8 mouse cellular contexts compared by ENCODE assay signal in genomic region chr2:27887461-27888264, GRCm38 (mm10). TPM values are rescaled to one million over a fixed set of nuclear protein-coding genes. Genes with fewer than 3 reads are reported as not detected.
A peak's percentile ranks its signal among the peaks of the same experiment; 100 is the strongest.
DNase-seq lines count a peak whose midpoint lies in the region; ATAC-seq lines count a peak whose summit lies in the region.

No protein-coding gene starts in this region.

- peak overlapping the region; percentile 76 for H3K4me2 ChIP-seq in liver, embryonic 11.5 days
- H3K4me2 ChIP-seq in stomach, embryonic 14.5 days (replicated peaks; ENCODE audit: low read depth, low read length): peak overlapping the region; percentile 89

- peaks cover 53% of the 10 kb centered on the region for H3K4me1 ChIP-seq in embryonic facial prominence, embryonic 10.5 days
- H3K4me1 ChIP-seq in liver, embryonic 11.5 days (replicated peaks; ENCODE audit: control insufficient read depth, insufficient read depth, low read length): peaks cover 5% of the 10 kb centered on the region
- peaks cover 36% of the 10 kb centered on the region for H3K4me1 ChIP-seq in stomach, embryonic 14.5 days (ENCODE audit: control insufficient read depth, insufficient read depth, low read length)

- H3K4me3 ChIP-seq in embryonic facial prominence, embryonic 10.5 days: peak overlapping the region; percentile 80
- peak overlapping the region; percentile 60 for H3K4me3 ChIP-seq in liver, embryonic 11.5 days (ENCODE audit: low read depth, low read length)
- peak overlapping the region; percentile 86 for H3K4me3 ChIP-seq in stomach, embryonic 14.5 days (ENCODE audit: low read depth, low read length)

- H3K36me3 ChIP-seq in embryonic facial prominence, embryonic 10.5 days (replicated peaks): no peaks in the 10 kb centered on the region
- H3K36me3 ChIP-seq in liver, embryonic 11.5 days (ENCODE audit: control insufficient read depth, insufficient read depth, low read length): no peaks in the 10 kb centered on the region
- no peaks in the 10 kb centered on the region for H3K36me3 ChIP-seq in stomach, embryonic 14.5 days (ENCODE audit: control insufficient read depth, insufficient read depth, low read length)

- DNase-seq in NIH3T3 (ENCODE audit: low read depth): peak; percentile 78
- peak; percentile 24 for DNase-seq in embryonic facial prominence, embryonic 10.5 days (ENCODE audit: low spot score)
- DNase-seq in heart, postnatal 4 days: peak; percentile 53
- DNase-seq in liver, embryonic 11.5 days (ENCODE audit: low spot score): no peak
- no peak for DNase-seq in spleen, adult 18-20 months
- no peak for DNase-seq in left cerebral cortex, adult 18-20 months (ENCODE audit: low spot score in 2 of 2)
- no peak for DNase-seq in thymus, postnatal 14 days

- no peaks in the 10 kb centered on the region for H3K9me3 ChIP-seq in embryonic facial prominence, embryonic 10.5 days
- no peaks in the 10 kb centered on the region for H3K9me3 ChIP-seq in liver, embryonic 11.5 days (ENCODE audit: control insufficient read depth, low read length)
- no peaks in the 10 kb centered on the region for H3K9me3 ChIP-seq in stomach, embryonic 14.5 days (ENCODE audit: control insufficient read depth, low read depth, low read length)

- WGBS in embryonic facial prominence, embryonic 10.5 days: 18% methylated on average over 11 of the region's 11 CpGs
- 32% methylated on average over 11 of the region's 11 CpGs for WGBS in liver, embryonic 11.5 days
- 18% methylated on average over 11 of the region's 11 CpGs for WGBS in stomach, embryonic 14.5 days

- H3K27ac ChIP-seq in embryonic facial prominence, embryonic 10.5 days (replicated peaks): peak overlapping the region; percentile 90
- H3K27ac ChIP-seq in liver, embryonic 11.5 days (ENCODE audit: low read depth, low read length): no peak overlapping the region
- peak overlapping the region; percentile 94 for H3K27ac ChIP-seq in stomach, embryonic 14.5 days (ENCODE audit: low read length)

- peaks cover 44% of the 10 kb centered on the region for H3K27me3 ChIP-seq in embryonic facial prominence, embryonic 10.5 days (replicated peaks; ENCODE audit: low read depth, poor library complexity, severe bottlenecking)
- H3K27me3 ChIP-seq in liver, embryonic 11.5 days (replicated peaks; ENCODE audit: control insufficient read depth, insufficient read depth, low read length): peaks cover 55% of the 10 kb centered on the region
- no peaks in the 10 kb centered on the region for H3K27me3 ChIP-seq in stomach, embryonic 14.5 days (ENCODE audit: control insufficient read depth, insufficient read depth, low read length)

- ATAC-seq in liver, embryonic 11.5 days (replicated peaks; ENCODE audit: low FRiP score): no peak
- no peak for ATAC-seq in stomach, embryonic 14.5 days (ENCODE audit: insufficient number of reproducible peaks, insufficient read depth, low FRiP score, low read depth)

- H3K9ac ChIP-seq in liver, embryonic 11.5 days (ENCODE audit: low read depth, low read length): no peak overlapping the region
- peak overlapping the region; percentile 92 for H3K9ac ChIP-seq in stomach, embryonic 14.5 days (replicated peaks; ENCODE audit: low read depth, low read length)

RNA-seq across cellular contexts. Expression of gene Col5a1, which starts 1.4 kb away (rescaled TPM):
- 16.5 and 19.3 TPM in 2 replicates for polyA plus RNA-seq in embryonic facial prominence, embryonic 10.5 days (2016; fragmentation: Nextera tagmentation; extraction: Ambion mirVana)
- 100 to 1,000 TPM; 167 to 185 TPM for total RNA-seq in heart, postnatal 4 days (2021)
- polyA plus RNA-seq in liver, embryonic 11.5 days (2014; fragmentation: Nextera tagmentation; extraction: Ambion mirVana): 23.3 and 27.9 TPM in 2 replicates
- polyA plus RNA-seq in stomach, embryonic 14.5 days (2014; fragmentation: Nextera tagmentation; extraction: Ambion mirVana): 160 and 167 TPM in 2 replicates
- 1 to 10 TPM; 7.3 to 8.7 TPM for total RNA-seq in left cerebral cortex, adult 18-20 months (2021)

Comparison
In these comparisons a context has a peak if more than half of its experiments do, and no peak if none do; other contexts are left out.
1. DNase-seq: peak in NIH3T3 (single experiment), embryonic facial prominence, embryonic 10.5 days (single experiment) and heart, postnatal 4 days (single experiment); none in liver, embryonic 11.5 days (single experiment), spleen, adult 18-20 months (0 of 2), left cerebral cortex, adult 18-20 months (0 of 2) and thymus, postnatal 14 days (single experiment).
2. Peak in every context shown above with its lines, with median percentiles within 50 percentile points of each other: H3K4me3 ChIP-seq.